Mouse (Mus musculus) hematopoietic stem cell, adult 5-6 weeks (primary cell): ENCODE measurements around the gene Gpr45. TPM values are rescaled to one million over a fixed set of nuclear protein-coding genes. Genes with fewer than 3 reads are reported as not detected.

Experiments used
- total RNA-seq: library from RNA; stranded (forward); fragments of 172-1452, 232-1000 nt; gene quantifications from 2 replicates; pipeline ENCODE4 v1.2.3, GENCODE M21; 2017

Gpr45 gene
- total RNA-seq, 1 experiment from 2014 or later: 3.4 TPM

Other genes with a start within 250 kb of the Gpr45 start
- gene Mrps9, start 101.6 kb upstream of the Gpr45 start, total RNA-seq: 84.4 and 93.0 TPM in 2 replicates
- 12.6 and 12.7 TPM in 2 replicates for gene Tgfbrap1, start 145.8 kb downstream of the Gpr45 start, total RNA-seq
- 24.2 and 27.1 TPM in 2 replicates for gene AI597479, start 145.8 kb downstream of the Gpr45 start, total RNA-seq
- 2.3 TPM in 1 of 2 replicates, not detected in the other for gene Fhl2, start 244.1 kb downstream of the Gpr45 start, total RNA-seq